Mouse (Mus musculus) kidney, postnatal 0 days (tissue): ENCODE results near the gene Mug1. TPM values are rescaled to one million over a fixed set of nuclear protein-coding genes. Genes with fewer than 3 reads are reported as not detected.
"Not testable (repeated sequence)": the region's sequence is repeated elsewhere in the genome, so short reads cannot be mapped to it uniquely, and the experiment has no call there.

Source experiments
- ATAC-seq: fragments of 200-750 bp; cut with Nextera tagmentation; replicated peaks from 2 replicates; pipeline ENCODE4 v1.8.0; 2017; ENCODE audit warnings: low read depth, moderate number of reproducible peaks, moderate TSS enrichment, moderate library complexity; ENCODE audit not compliant: low FRiP score
- DNase-seq: peaks from one replicate; pipeline ENCODE4 v3.0.0-alpha.2; 2016; ENCODE audit warnings: low spot score
- H3K27ac ChIP-seq: fragments of 300-500 bp; sonication (generic); 2 replicates; pipeline ENCODE4 v1.5.1; 2014; ENCODE audit warnings: mild to moderate bottlenecking
- H3K27me3 ChIP-seq: fragments of 300-500 bp; sonication (generic); 2 replicates; pipeline ENCODE4 v1.6.1; 2014; ENCODE audit warnings: low read length, mixed read lengths; ENCODE audit not compliant: insufficient read depth
- H3K36me3 ChIP-seq: fragments of 300-500 bp; sonication (generic); 2 replicates; pipeline ENCODE4 v1.6.1; 2014; ENCODE audit warnings: low read length, mixed read lengths; ENCODE audit not compliant: insufficient read depth
- H3K4me1 ChIP-seq: fragments of 300-500 bp; sonication (generic); replicated peaks from 2 replicates; pipeline ENCODE4 v1.6.1; 2014; ENCODE audit warnings: antibody characterized with exemption, low read length, mixed read lengths; ENCODE audit not compliant: insufficient read depth
- H3K4me2 ChIP-seq: fragments of 300-500 bp; sonication (generic); 2 replicates; pipeline ENCODE4 v1.6.1; 2014; ENCODE audit warnings: mild to moderate bottlenecking, low read length, moderate library complexity, mixed read lengths
- H3K4me3 ChIP-seq: fragments of 300-500 bp; sonication (generic); replicated peaks from 2 replicates; pipeline ENCODE4 v1.5.1; 2014; ENCODE audit warnings: low read depth, low read length
- H3K9ac ChIP-seq: fragments of 300-500 bp; sonication (generic); 2 replicates; pipeline ENCODE4 v1.6.1; 2014; ENCODE audit warnings: low read depth, low read length
- H3K9me3 ChIP-seq: fragments of 300-500 bp; sonication (generic); replicated peaks from 2 replicates; pipeline ENCODE4 v1.6.1; 2016; ENCODE audit warnings: low read length, inconsistent platforms, mixed read lengths
- CTCF ChIP-seq: IDR thresholded peaks from 2 replicates; pipeline ENCODE4 v1.5.1; 2016; ENCODE audit warnings: antibody characterized with exemption, low read depth, mild to moderate bottlenecking, moderate library complexity
- WGBS: fragments of 180-500 bp; shearing (Covaris S2); extraction: QIAGEN DNeasy Blood & Tissue Kit; methylation state at CpG from one replicate; pipeline ENCODE4 v1.1.7; 2014; 5-methylcytosine and 5-hydroxymethylcytosine counted together
- polyA plus RNA-seq: library from polyadenylated mRNA; unstranded; fragments of >200 nt; fragmentation: Nextera tagmentation; extraction: Ambion mirVana; gene quantifications from 2 replicates; pipeline ENCODE4 v1.2.1, GENCODE M21; 2015

Mug1 gene
- polyA plus RNA-seq, result 0.04 TPM in 1 of 2 replicates, not detected in the other

DNA sequence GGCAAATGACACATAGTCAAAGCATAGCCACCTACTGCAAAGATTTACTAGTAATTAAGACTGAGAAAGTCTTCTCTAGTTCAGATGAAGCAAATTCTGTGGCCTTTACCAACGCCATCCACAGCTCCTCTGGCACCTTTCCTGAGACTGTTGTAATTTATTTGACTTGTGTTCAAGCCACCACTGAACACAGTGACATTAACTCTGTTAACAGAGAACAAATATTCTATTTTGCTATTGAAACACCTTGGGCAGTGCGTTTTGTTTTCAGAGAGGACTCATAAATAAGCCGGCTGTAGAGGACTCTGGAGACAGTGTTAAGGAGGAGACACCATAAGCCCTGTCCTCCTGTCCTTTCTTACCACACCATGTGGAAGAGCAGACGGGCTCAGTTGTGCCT is at the start of gene Mug1:
Mug1 (plus strand) TSS at position 271 of the 400 bp plus-strand sequence.
- not testable (repeated sequence) for H3K9ac ChIP-seq, H3K4me3 ChIP-seq, H3K27ac ChIP-seq, H3K36me3 ChIP-seq, H3K4me2 ChIP-seq, ATAC-seq, H3K4me1 ChIP-seq, H3K9me3 ChIP-seq, DNase-seq, H3K27me3 ChIP-seq
- WGBS, result 57% methylated on average over 4 of the region's 4 CpGs

DNA sequence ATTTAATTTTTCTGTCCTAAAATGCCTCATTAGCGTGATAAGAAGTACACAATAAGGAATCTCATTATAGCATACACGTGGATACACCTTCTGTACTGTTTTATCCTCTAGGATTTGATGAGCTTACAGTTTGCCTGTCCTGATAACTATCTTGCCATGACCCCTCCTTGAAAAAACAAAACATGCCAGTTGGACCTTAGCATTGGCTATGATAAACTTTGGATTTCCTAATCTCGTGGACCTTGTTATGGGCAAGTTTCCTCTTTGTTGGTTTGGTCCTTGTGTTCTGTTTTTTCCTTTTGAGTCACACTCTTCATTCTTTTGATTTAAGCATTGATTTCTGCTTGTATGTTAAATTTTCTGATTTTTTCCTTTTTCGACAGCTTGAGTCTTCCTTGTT is 10.3 kb upstream of the Mug1 start:
- no peak overlapping the region for H3K27ac ChIP-seq
- no peak overlapping the region for H3K4me2 ChIP-seq
- 74% methylated on average over 4 of the region's 4 CpGs for WGBS
- H3K9ac ChIP-seq, result no peak overlapping the region
- TF ChIP-seq CTCF, result no peak
- H3K4me3 ChIP-seq, result no peak overlapping the region
- H3K9me3 ChIP-seq, result no peaks in the 10 kb centered on the region
- H3K27me3 ChIP-seq, result no peaks in the 10 kb centered on the region
- H3K4me1 ChIP-seq, result no peaks in the 10 kb centered on the region
- H3K36me3 ChIP-seq, result no peaks in the 10 kb centered on the region
- ATAC-seq, result no peak
- no peak for DNase-seq

DNA sequence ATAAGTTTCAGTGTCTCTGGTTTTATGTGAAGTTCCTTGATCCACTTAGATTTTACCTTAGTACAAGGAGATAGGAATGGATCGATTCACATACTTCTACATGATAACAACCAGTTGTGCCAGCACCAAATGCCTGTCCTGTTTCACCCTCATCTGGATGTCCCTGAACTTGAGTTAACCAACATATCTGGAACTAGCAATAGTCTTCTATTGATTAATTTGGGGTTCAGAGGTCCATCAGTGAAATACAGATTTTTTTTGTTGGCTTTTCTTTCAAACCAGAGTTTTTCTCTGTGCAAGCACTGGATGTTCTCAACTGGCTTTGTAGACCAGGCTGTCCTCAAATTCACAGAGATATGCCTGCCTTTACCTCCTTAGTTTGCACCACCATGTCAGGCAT is 2.0 kb upstream of the Mug1 start:
- H3K9ac ChIP-seq, result no peak overlapping the region
- H3K4me2 ChIP-seq, result no peak overlapping the region
- H3K4me1 ChIP-seq, result no peaks in the 10 kb centered on the region
- no peaks in the 10 kb centered on the region for H3K27me3 ChIP-seq
- no peak for ATAC-seq
- H3K36me3 ChIP-seq, result no peaks in the 10 kb centered on the region
- no peaks in the 10 kb centered on the region for H3K9me3 ChIP-seq
- no peak for TF ChIP-seq CTCF
- no peak for DNase-seq
- H3K27ac ChIP-seq, result no peak overlapping the region
- H3K4me3 ChIP-seq, result no peak overlapping the region
- WGBS, result 97% methylated on average over 1 of the region's 1 CpGs

DNA sequence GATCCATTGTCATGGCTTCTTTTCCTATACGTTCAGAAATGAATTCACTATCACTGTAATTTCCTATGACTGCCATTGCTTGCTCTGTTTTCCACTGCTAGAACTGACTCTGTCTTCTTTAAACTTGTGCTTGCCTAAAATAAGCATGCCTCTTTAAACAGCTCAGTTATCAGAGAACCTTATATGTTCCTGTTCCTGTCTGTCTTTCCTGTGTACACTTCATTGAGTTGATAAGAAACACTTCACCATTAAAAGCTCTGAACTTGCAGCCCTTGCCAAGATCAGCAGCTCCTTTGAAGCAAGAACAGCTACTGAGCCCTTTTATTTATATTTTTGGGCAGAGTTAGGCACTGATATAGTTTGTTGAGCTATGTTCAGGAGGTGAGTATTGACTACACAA is 10.0 kb downstream of the Mug1 start:
- H3K36me3 ChIP-seq, result no peaks in the 10 kb centered on the region
- no peak for DNase-seq
- H3K4me1 ChIP-seq, result no peaks in the 10 kb centered on the region
- H3K4me3 ChIP-seq, result no peak overlapping the region
- no peak for TF ChIP-seq CTCF
- no peaks in the 10 kb centered on the region for H3K9me3 ChIP-seq
- no peak overlapping the region for H3K4me2 ChIP-seq
- WGBS, result 61% methylated on average over 1 of the region's 1 CpGs
- no peaks in the 10 kb centered on the region for H3K27me3 ChIP-seq
- no peak for ATAC-seq
- H3K9ac ChIP-seq, result no peak overlapping the region
- no peak overlapping the region for H3K27ac ChIP-seq

Other genes with a start within 250 kb of the Mug1 start
- 0.20 TPM in 2 replicates for gene A2m, start 203.2 kb upstream of the Mug1 start, polyA plus RNA-seq
- not detected in 2 replicates for gene Gm7298, start 105.6 kb upstream of the Mug1 start, polyA plus RNA-seq
- gene Mug2, start 168.2 kb downstream of the Mug1 start, polyA plus RNA-seq, result not detected in 2 replicates